18 mouse cellular contexts compared by ENCODE assay signal in the genomic region with DNA sequence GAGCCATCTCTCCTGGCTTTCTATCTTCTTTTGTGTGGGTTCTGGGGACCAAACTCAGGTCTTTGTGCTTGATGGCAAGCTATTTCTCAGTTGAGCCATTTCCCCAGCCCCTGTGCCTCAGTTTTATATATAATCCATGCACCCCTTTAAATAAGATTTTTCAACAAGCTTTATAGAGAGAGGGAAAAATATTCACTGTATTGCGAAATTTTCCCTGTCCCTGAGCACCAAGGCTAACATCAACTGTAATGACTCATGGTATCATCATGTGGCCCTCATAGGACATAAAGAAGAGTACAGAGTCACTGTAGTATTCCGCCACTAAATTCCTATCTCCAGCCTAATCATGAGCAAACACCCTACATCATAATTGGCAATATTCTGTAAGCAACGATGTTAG.
DNase-seq lines count a peak whose midpoint lies in the region; ATAC-seq and TF ChIP-seq lines count a peak whose summit lies in the region.
"Had no signal": no experiment of that assay in that cellular context is flagged by ENCODE, and none has a peak within 500 bp of the region (broad histone marks: within the 10 kb centered on the region; RNA-seq: fewer than 3 reads in every experiment).

No protein-coding gene starts in this region.

- H3K36me3 ChIP-seq in C2C12 (ENCODE audit: control insufficient read depth, insufficient read depth), result no peaks in the 10 kb centered on the region
- no peaks in the 10 kb centered on the region for H3K36me3 ChIP-seq in hindbrain, postnatal 0 days (ENCODE audit: insufficient read depth, low read length)
- H3K36me3 ChIP-seq: forebrain, embryonic 15.5 days; G1E; heart, embryonic 12.5 days; heart, embryonic 15.5 days; hindbrain, embryonic 10.5 days had no signal

- no peak for TF ChIP-seq CTCF in C2C12 (IDR thresholded peaks at IDR 0.05; ENCODE audit: control insufficient read depth, insufficient read depth, insufficient read length)
- TF ChIP-seq CTCF in hindbrain, postnatal 0 days (IDR thresholded peaks at IDR 0.05; ENCODE audit: low read depth), result no peak

- no peak overlapping the region for H3K4me3 ChIP-seq in C2C12 (ENCODE audit: insufficient read depth, poor library complexity, severe bottlenecking)
- H3K4me3 ChIP-seq in hindbrain, postnatal 0 days (ENCODE audit: low read length), result no peak overlapping the region
- H3K4me3 ChIP-seq: forebrain, embryonic 15.5 days; heart, embryonic 12.5 days; heart, embryonic 15.5 days; hindbrain, embryonic 10.5 days had no signal

- H3ac ChIP-seq in C2C12 (ENCODE audit: control insufficient read depth, insufficient read length, low read depth), result no peak overlapping the region

- no peaks in the 10 kb centered on the region for H3K9me3 ChIP-seq in hindbrain, postnatal 0 days (ENCODE audit: low read length)
- H3K9me3 ChIP-seq: forebrain, embryonic 15.5 days; heart, embryonic 12.5 days; heart, embryonic 15.5 days; hindbrain, embryonic 10.5 days had no signal

- no peak overlapping the region for H3K27ac ChIP-seq in hindbrain, postnatal 0 days
- H3K27ac ChIP-seq: forebrain, embryonic 15.5 days; heart, embryonic 15.5 days; hindbrain, embryonic 10.5 days; hindbrain, embryonic 14.5 days had no signal

- H3K4me1 ChIP-seq in hindbrain, postnatal 0 days (ENCODE audit: insufficient read depth, low read length), result no peaks in the 10 kb centered on the region
- H3K4me1 ChIP-seq: forebrain, embryonic 15.5 days; heart, embryonic 12.5 days; heart, embryonic 15.5 days; hindbrain, embryonic 10.5 days had no signal

- ATAC-seq in hindbrain, postnatal 0 days, result no peak
- no peak for ATAC-seq in erythroblast, adult 5-6 weeks (replicated peaks; ENCODE audit: low FRiP score, poor library complexity, severe bottlenecking)
- ATAC-seq: forebrain, embryonic 15.5 days; intestine, postnatal 0 days had no signal

- H3K4me2 ChIP-seq in hindbrain, postnatal 0 days (ENCODE audit: low read depth, low read length), result no peak overlapping the region
- H3K4me2 ChIP-seq: forebrain, embryonic 15.5 days; heart, embryonic 12.5 days; heart, embryonic 15.5 days; hindbrain, embryonic 14.5 days had no signal

- no peaks in the 10 kb centered on the region for H3K79me3 ChIP-seq in C2C12 (ENCODE audit: low read depth)

- H3K9ac ChIP-seq in hindbrain, postnatal 0 days (replicated peaks; ENCODE audit: low read length), result no peak overlapping the region
- H3K9ac ChIP-seq: forebrain, embryonic 15.5 days; heart, embryonic 12.5 days; heart, embryonic 15.5 days; hindbrain, embryonic 14.5 days had no signal

- WGBS in hindbrain, postnatal 0 days, result 93% methylated on average over 3 of the region's 3 CpGs

- DNase-seq in adrenal gland, postnatal 14 days, result peak; percentile 15
- no peak for DNase-seq in adrenal gland, adult 18-20 months (ENCODE audit: low spot score in 2 of 2)
- DNase-seq in adipocyte (ENCODE audit: low spot score), result peak; percentile 15
- DNase-seq in hindbrain, postnatal 0 days (ENCODE audit: low spot score), result no peak
- DNase-seq: cerebellum, adult 18-20 months; cerebellum, adult 9-10 months; cerebellum, postnatal 14 days; kidney, adult 8-10 months had no signal

- H3K27me3 ChIP-seq in C2C12 (ENCODE audit: control insufficient read depth, insufficient read depth, insufficient read length), result no peaks in the 10 kb centered on the region
- H3K27me3 ChIP-seq in hindbrain, postnatal 0 days (ENCODE audit: insufficient read depth, low read length), result no peaks in the 10 kb centered on the region
- H3K27me3 ChIP-seq: CH12.LX; forebrain, embryonic 15.5 days; heart, embryonic 12.5 days; heart, embryonic 15.5 days had no signal

- no peaks in the 10 kb centered on the region for H3K79me2 ChIP-seq in C2C12 (ENCODE audit: control insufficient read depth, insufficient read depth)

TF ChIP-seq in C2C12, 6 proteins besides CTCF, POLR2A, EP300 and RAD21:
- TF ChIP-seq MYOG (IDR thresholded peaks at IDR 0.05; ENCODE audit: control insufficient read depth, extremely low read depth, insufficient read length), result no peak
- peak; percentile 93 for TF ChIP-seq CEBPB (IDR thresholded peaks at IDR 0.05; ENCODE audit: low read depth)
- no peak for TF ChIP-seq MAX (IDR thresholded peaks at IDR 0.05)
- TF ChIP-seq FOSL1 (IDR thresholded peaks at IDR 0.05; ENCODE audit: insufficient read depth, low read length, poor library complexity, severe bottlenecking), result peak; percentile 5
- TF ChIP-seq MYOD1 (IDR thresholded peaks at IDR 0.05; ENCODE audit: control insufficient read depth, insufficient read length, low read depth), result no peak
- TF ChIP-seq USF1 (IDR thresholded peaks at IDR 0.05; ENCODE audit: low read depth), result peak; percentile 22
TF ChIP-seq in C2C12: peak in this region for 3.

Comparison
In these comparisons a context has a peak if more than half of its experiments do, and no peak if none do; other contexts are left out.
1. DNase-seq: peak in adrenal gland, postnatal 14 days (single experiment) and adipocyte (single experiment); none in adrenal gland, adult 18-20 months (0 of 2) and hindbrain, postnatal 0 days (single experiment).